Mouse (Mus musculus) CH12.LX (cell line): ENCODE measurements at regions not wholly inside any gene's neighbourhood (a gene's known extent, or its start where the extent isn't known, plus 50 kb on each side); places are given as distances from the start of the nearest gene placed in this dataset.

Experiments used
- DNase-seq: peaks from one replicate; pipeline ENCODE4 v3.0.0-alpha.2; 2013; ENCODE audit errors: extremely low read depth
- H3K27ac ChIP-seq: 2 replicates; pipeline ENCODE4 v1.5.1; 2012; ENCODE audit warnings: low read depth, mild to moderate bottlenecking, control low read depth, moderate library complexity; ENCODE audit not compliant: insufficient read depth
- H3K27me3 ChIP-seq: replicated peaks from 2 replicates; pipeline ENCODE3; 2012; ENCODE audit warnings: inconsistent platforms
- H3K36me3 ChIP-seq, 2 experiments: replicated peaks in 1 of 2; 2 replicates each; pipeline versions ENCODE3 to v1.6.1; 2012; ENCODE audit warnings: inconsistent platforms in 1 of 2, low read length in 1 of 2, mild to moderate bottlenecking in 1 of 2, mixed read lengths in 1 of 2, moderate library complexity in 1 of 2; ENCODE audit not compliant: control insufficient read depth in 1 of 2, insufficient read depth in 1 of 2
- H3K4me1 ChIP-seq, 2 experiments: 2 replicates each; pipeline ENCODE4 v1.6.1; 2012; ENCODE audit warnings: inconsistent platforms in 1 of 2, moderate library complexity in 1 of 2; ENCODE audit not compliant: insufficient read depth in 2 of 2, control insufficient read depth in 1 of 2
- H3K4me2 ChIP-seq: 2 replicates; pipeline ENCODE4 v1.6.1; 2012; ENCODE audit warnings: low read depth, mild to moderate bottlenecking, control low read depth; ENCODE audit not compliant: poor library complexity, insufficient read depth, severe bottlenecking
- H3K4me3 ChIP-seq, 3 experiments: fragments of 150-350 bp in 1 of 3; sonication (generic) in 1 of 3; replicated peaks in 1 of 3; 2 replicates each; pipeline versions ENCODE3 to v1.5.1; 2011 to 2012; ENCODE audit warnings: low read depth in 2 of 3, low read length in 2 of 3, mild to moderate bottlenecking in 2 of 3, moderate library complexity in 2 of 3, control low read depth in 1 of 3, improper control_type of control experiment in 1 of 3, inconsistent platforms in 1 of 3, mixed read lengths in 1 of 3; ENCODE audit not compliant: poor library complexity in 1 of 3
- H3K79me2 ChIP-seq: replicated peaks from 2 replicates; pipeline ENCODE4 v1.6.1; 2012; ENCODE audit warnings: mild to moderate bottlenecking, moderate library complexity; ENCODE audit not compliant: control insufficient read depth, poor library complexity, insufficient read depth, severe bottlenecking; ENCODE audit errors: extremely low read depth
- H3K9ac ChIP-seq: 2 replicates; pipeline ENCODE4 v1.6.1; 2012; ENCODE audit warnings: low read depth, mild to moderate bottlenecking, control low read depth, moderate library complexity; ENCODE audit not compliant: insufficient read depth
- H3K9me3 ChIP-seq: replicated peaks from 2 replicates; pipeline ENCODE3; 2012; ENCODE audit warnings: low read length, inconsistent platforms, mixed read lengths
- BHLHE40 ChIP-seq: IDR thresholded peaks from 2 replicates; pipeline ENCODE4 v1.6.1; 2011; ENCODE audit warnings: mild to moderate bottlenecking, low read depth, low read length, improper control_type of control experiment
- CTCF ChIP-seq, 2 experiments: IDR thresholded peaks in 1 of 2; conservative IDR thresholded peaks in 1 of 2; 2 replicates each; pipeline ENCODE4 v1.5.1; 2011 to 2012; ENCODE audit warnings: low read depth in 2 of 2, low read length in 2 of 2, improper control_type of control experiment in 1 of 2, inconsistent platforms in 1 of 2, mild to moderate bottlenecking in 1 of 2, moderate library complexity in 1 of 2
- ETS1 ChIP-seq: conservative IDR thresholded peaks from 2 replicates; pipeline ENCODE4 v1.6.1; 2012; ENCODE audit warnings: low read depth, mild to moderate bottlenecking, inconsistent platforms, low read length, improper control_type of control experiment, moderate library complexity
- GABPA ChIP-seq: IDR thresholded peaks from 2 replicates; pipeline ENCODE4 v1.6.1; 2012; ENCODE audit warnings: low read depth, low read length, improper control_type of control experiment, inconsistent platforms; ENCODE audit not compliant: insufficient replicate concordance
- JUN ChIP-seq: IDR thresholded peaks from 2 replicates; pipeline ENCODE4 v1.6.1; 2011; ENCODE audit warnings: low read depth, mild to moderate bottlenecking, low read length, improper control_type of control experiment, moderate library complexity; ENCODE audit not compliant: insufficient read depth
- MAFK ChIP-seq: IDR thresholded peaks from 2 replicates; pipeline ENCODE4 v1.6.1; 2011; ENCODE audit warnings: low read length, improper control_type of control experiment; ENCODE audit not compliant: insufficient replicate concordance
- NRF1 ChIP-seq: IDR thresholded peaks from 2 replicates; pipeline ENCODE4 v1.6.1; 2014; ENCODE audit warnings: low read depth, mild to moderate bottlenecking, inconsistent platforms, low read length, improper control_type of control experiment, moderate library complexity
- PAX5 ChIP-seq: IDR thresholded peaks from 2 replicates; pipeline ENCODE4 v1.6.1; 2012; ENCODE audit warnings: low read length, inconsistent platforms, mixed read lengths
- POLR2A ChIP-seq: IDR thresholded peaks from 2 replicates; pipeline ENCODE4 v1.6.1; 2011; ENCODE audit warnings: low read depth, mild to moderate bottlenecking, improper control_type of control experiment, low read length
- RCOR1 ChIP-seq: conservative IDR thresholded peaks from 2 replicates; pipeline ENCODE4 v1.6.1; 2012; ENCODE audit warnings: low read depth, mild to moderate bottlenecking, inconsistent platforms, low read length, improper control_type of control experiment
- SIN3A ChIP-seq: IDR thresholded peaks from 2 replicates; pipeline ENCODE4 v1.6.1; 2012; ENCODE audit warnings: low read length, improper control_type of control experiment, inconsistent platforms
- TCF12 ChIP-seq: IDR thresholded peaks from 2 replicates; pipeline ENCODE4 v1.6.1; 2014; ENCODE audit warnings: low read depth, mild to moderate bottlenecking, inconsistent platforms, low read length, improper control_type of control experiment
- UBTF ChIP-seq: IDR thresholded peaks from 2 replicates; pipeline ENCODE4 v1.6.1; 2012; ENCODE audit warnings: low read depth, mild to moderate bottlenecking, inconsistent platforms, low read length, improper control_type of control experiment, moderate library complexity
- ZMIZ1 ChIP-seq: IDR thresholded peaks from 2 replicates; pipeline ENCODE4 v1.6.1; 2012; ENCODE audit warnings: low read depth, mild to moderate bottlenecking, inconsistent platforms, low read length, improper control_type of control experiment
- dilution Hi-C: fragments of 300-500 bp; cut with MboI; formaldehyde crosslinking; loops from 2 replicates; pipeline ENCODE4 v1.14.3; 2020; ENCODE audit warnings: low sequenced_read_pairs; ENCODE audit not compliant: extremely low pct_unique_long_range_greater_than_20kb, extremely low pct_ligation_motif_present
- in situ Hi-C: fragments of 300-500 bp; cut with MboI; formaldehyde crosslinking; loops from 3 replicates; pipeline ENCODE4 v1.14.3; 2019; ENCODE audit warnings: low sequenced_read_pairs, low pct_ligation_motif_present, low pct_unique_long_range_greater_than_20kb, mixed read lengths

- H3K27ac ChIP-seq: no peak overlapping the region
- TF ChIP-seq POLR2A (no peak), SIN3A (no peak), BHLHE40 (no peak), ETS1 (no peak), CTCF (conservative IDR thresholded peaks at IDR 0.05 in 1 of 2, IDR thresholded peaks at IDR 0.05 in 1 of 2; ENCODE audit: low read depth in 2 of 2, low read length in 2 of 2) (no peak), GABPA (no peak), TCF12 (no peak), MAFK (no peak), JUN (no peak), PAX5 (no peak), ZMIZ1 (no peak)
- TF ChIP-seq, all 38 proteins: peak for 0
- Histone ChIP-seq H3K79me2 (no peaks in the 10 kb centered on the region), H3K4me1 (no peaks in the 10 kb centered on the region), H3K9me3 (no peaks in the 10 kb centered on the region), H3K4me3 (no peak overlapping the region), H3K27me3 (no peaks in the 10 kb centered on the region), H3K4me2 (no peak overlapping the region), H3K36me3 (no peaks in the 10 kb centered on the region), H3K9ac (no peak overlapping the region)
- dilution Hi-C loops: no loop called here
- DNase-seq: no peak
- in situ Hi-C loops: no loop called here
Measured at GRCm38 (mm10) chr14:16092391-16093132, 156.5 kb upstream of the Ngly1 start.

GRCm38 (mm10) chr14:16093133-16093505, 156.0 kb upstream of the Ngly1 start:
- TF ChIP-seq RCOR1 (no peak), UBTF (no peak)
- Histone ChIP-seq H3K4me3 (no peak overlapping the region), H3K4me2 (no peak overlapping the region), H3K36me3 (no peaks in the 10 kb centered on the region), H3K9me3 (no peaks in the 10 kb centered on the region), H3K27me3 (no peaks in the 10 kb centered on the region), H3K9ac (no peak overlapping the region), H3K4me1 (no peaks in the 10 kb centered on the region), H3K79me2 (no peaks in the 10 kb centered on the region), H3K27ac (no peak overlapping the region)
- in situ Hi-C loops: no loop called here
- dilution Hi-C loops: no loop called here
- DNase-seq: no peak

GRCm38 (mm10) chr14:16109414-16109813, 139.7 kb upstream of the Ngly1 start:
- no peak overlapping the region for H3K27ac ChIP-seq
- DNase-seq: no peak
- H3K4me2 ChIP-seq: no peak overlapping the region
- no peaks in the 10 kb centered on the region for H3K36me3 ChIP-seq
- H3K4me3 ChIP-seq: no peak overlapping the region
- dilution Hi-C loops (no loop called here), in situ Hi-C loops (no loop called here)
- H3K9ac ChIP-seq: no peak overlapping the region
- H3K4me1 ChIP-seq: peaks cover 0 to 3% of the 10 kb centered on the region in 2 experiments; a peak in 1 of 4 replicates
- H3K9me3 ChIP-seq: no peaks in the 10 kb centered on the region
- no peaks in the 10 kb centered on the region for H3K27me3 ChIP-seq
- no peaks in the 10 kb centered on the region for H3K79me2 ChIP-seq
- no peak for TF ChIP-seq NRF1
- peak; percentile 85 for TF ChIP-seq MAFK
